Mouse (Mus musculus): Measurements from ENCODE around the gene Ryr2. TPM values are rescaled to one million over a fixed set of nuclear protein-coding genes. Genes with fewer than 3 reads are reported as not detected.

The Ryr2 gene
- total RNA-seq, 2 experiments from 2014 or later: 887 to 1,008 TPM

DNA sequence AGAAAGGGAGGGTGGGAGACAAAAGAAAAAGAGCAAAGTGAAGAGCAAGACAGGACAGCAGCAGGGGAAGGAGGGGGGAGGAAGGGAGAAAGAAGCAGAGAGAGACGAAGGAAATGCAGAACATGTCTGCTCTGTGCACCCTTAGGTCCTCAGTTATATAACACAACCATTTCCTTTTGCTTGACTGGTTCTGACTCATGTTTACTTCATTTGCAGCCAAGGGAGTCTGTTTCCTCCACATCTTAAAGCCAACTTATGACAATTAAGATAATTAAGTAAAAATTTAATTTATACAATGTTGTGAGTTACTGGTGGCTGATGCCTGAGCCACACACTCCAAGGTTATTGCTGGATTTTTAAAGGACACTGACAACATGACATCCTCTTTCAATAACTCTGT is 569.9 kb downstream of the Ryr2 start:
- DNase-seq: no peak

DNA sequence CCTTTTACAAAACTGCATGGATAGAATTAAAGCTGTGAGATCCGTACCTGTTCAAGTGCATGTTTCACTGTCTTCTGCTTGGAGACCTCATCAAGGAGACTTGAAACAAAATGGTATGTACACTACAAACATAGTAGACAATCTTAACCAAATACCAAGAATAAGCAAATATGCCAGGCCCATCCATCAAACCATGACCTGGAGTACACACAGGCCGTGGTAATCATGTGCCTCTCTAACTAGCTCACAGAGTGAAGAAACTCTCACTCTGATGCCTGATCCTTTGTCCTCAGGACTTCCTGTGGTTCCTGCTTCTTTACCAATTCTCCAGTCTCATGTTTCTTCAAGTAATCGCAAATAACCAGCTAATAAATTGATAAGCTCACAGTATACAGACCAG is 570.9 kb downstream of the Ryr2 start:
- no peak for DNase-seq

DNA sequence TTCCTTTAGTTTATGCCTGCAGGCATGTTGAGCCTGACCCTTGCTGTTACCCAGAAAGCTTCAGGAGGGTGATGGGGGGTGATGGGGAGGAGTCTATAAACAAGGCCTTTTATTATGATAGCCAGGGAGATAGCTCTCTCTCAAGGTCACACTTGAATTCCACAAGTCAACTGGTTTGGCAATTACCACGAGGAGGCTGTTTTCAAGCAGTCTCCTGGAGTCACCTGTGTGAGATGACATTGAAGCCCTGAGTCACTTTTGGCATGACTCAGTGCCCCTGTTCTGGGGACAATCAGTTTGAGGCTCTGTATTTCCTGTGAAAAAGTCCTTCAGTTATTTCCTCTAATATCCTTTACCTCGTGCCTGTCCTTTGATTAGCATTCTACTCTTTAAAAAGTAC is 573.5 kb downstream of the Ryr2 start:
- DNase-seq: no peak

- no peak for DNase-seq
Observed at GRCm38 (mm10) chr13:11532014-11532890, 574.5 kb downstream of the Ryr2 start.

DNA sequence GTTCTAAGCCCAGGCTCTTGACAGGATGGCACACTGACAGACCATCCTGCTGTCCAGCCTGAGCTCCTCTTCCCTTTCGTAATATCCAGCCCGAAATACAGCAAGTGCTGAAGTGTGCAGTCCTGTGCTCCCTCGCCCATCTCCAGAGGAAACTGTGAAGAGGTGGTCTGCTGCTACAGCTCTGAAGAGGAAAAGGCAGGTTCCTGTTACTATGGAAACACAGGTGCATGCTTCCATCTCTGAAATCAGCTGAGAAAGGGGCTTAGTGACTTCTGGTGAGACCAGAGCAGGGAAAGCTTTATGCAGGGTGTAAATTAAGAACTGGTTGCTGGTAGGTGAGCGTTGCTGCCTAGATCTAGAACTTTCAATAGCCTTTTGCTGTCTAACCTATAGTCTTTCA is 583.1 kb downstream of the Ryr2 start:
- DNase-seq: no peak

GRCm38 (mm10) chr13:11520765-11521164 is 586.0 kb downstream of the Ryr2 start:
- no peak for DNase-seq

- no peak for DNase-seq
Observed at GRCm38 (mm10) chr13:11511540-11512177, 595.1 kb downstream of the Ryr2 start.

Other genes starting within 250 kb of the Ryr2 start
- gene Mtr, start 151.2 kb upstream of the Ryr2 start, total RNA-seq (2021): 100 to 1,000 TPM in 1 of 2 experiments, 10 to 100 TPM in 1; 95.0 to 113 TPM
- gene Actn2, start 233.8 kb upstream of the Ryr2 start, total RNA-seq (2021): 1,000 to 10,000 TPM; 1,714 to 1,786 TPM